Mouse (Mus musculus) bone marrow macrophage, adult 2 months (primary cell): ENCODE results near the gene Sema5a. TPM values are rescaled to one million over a fixed set of nuclear protein-coding genes. Genes with fewer than 3 reads are reported as not detected.

Source experiments
- H3K27ac ChIP-seq: 2 replicates; pipeline ENCODE4 v1.5.1; 2012; ENCODE audit warnings: low read depth, low read length; ENCODE audit not compliant: insufficient read depth
- H3K4me1 ChIP-seq: 2 replicates; pipeline ENCODE4 v1.6.1; 2012; ENCODE audit warnings: low read length; ENCODE audit not compliant: control insufficient read depth, insufficient read depth
- H3K4me3 ChIP-seq: 2 replicates; pipeline ENCODE4 v1.5.1; 2012; ENCODE audit warnings: mild to moderate bottlenecking, low read length, moderate library complexity; ENCODE audit not compliant: insufficient read depth
- CTCF ChIP-seq: IDR thresholded peaks from 2 replicates; pipeline ENCODE4 v1.5.1; 2012; ENCODE audit warnings: low read depth, mild to moderate bottlenecking, low read length, moderate library complexity
- POLR2A ChIP-seq: IDR thresholded peaks from 2 replicates; pipeline ENCODE4 v1.6.1; 2012; ENCODE audit warnings: mild to moderate bottlenecking, low read depth, low read length, borderline replicate concordance
- polyA plus RNA-seq: library from polyadenylated mRNA; stranded (reverse); fragments of >200 nt; gene quantifications from 2 replicates; pipeline ENCODE4 v1.2.4, GENCODE M21; 2012; ENCODE audit not compliant: missing spikeins, insufficient read depth, insufficient read length

Gene Sema5a
- polyA plus RNA-seq, 1 experiment, result not detected

DNA sequence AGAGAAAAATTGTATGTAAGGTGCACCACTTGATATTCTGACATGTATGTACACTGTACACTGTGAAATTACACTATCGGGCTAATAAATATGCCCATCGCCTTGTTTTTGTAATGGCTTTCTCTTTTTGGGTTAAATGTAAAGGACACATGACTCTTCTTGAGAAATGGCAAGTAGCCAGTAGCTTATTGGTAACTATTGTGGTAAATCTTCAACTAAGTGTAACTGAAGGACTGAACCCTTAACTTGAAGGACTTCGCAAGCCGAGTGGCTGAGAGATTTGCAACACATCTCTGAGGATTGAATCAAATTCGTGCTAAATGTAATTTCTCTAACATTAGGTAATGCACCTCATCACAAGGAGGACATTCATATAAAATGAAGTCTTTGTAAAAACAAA lies 349.1 kb downstream of the Sema5a start:
- Histone ChIP-seq H3K27ac (no peak overlapping the region), H3K4me1 (no peaks in the 10 kb centered on the region), H3K4me3 (no peak overlapping the region)
- TF ChIP-seq CTCF, result no peak
- TF ChIP-seq POLR2A, result no peak

DNA sequence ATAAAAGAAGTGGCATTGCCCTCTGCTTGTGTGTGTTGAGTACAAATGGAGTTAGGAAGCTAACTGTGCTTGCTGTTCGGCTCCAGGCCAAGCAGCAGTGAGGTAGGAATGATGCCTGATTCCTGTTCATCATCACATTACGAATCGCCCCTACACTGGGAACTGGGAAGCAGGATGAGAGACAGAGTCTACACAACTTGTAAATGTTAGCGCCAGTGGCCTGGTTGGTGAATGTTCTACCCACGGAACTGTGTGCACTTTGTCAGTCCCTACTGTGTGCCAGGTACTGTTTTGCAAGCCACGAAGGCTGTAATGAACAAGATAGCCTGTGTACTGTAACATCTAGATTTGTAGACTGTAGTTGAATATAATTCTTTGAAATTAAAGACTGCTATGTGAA lies 352.0 kb downstream of the Sema5a start:
- TF ChIP-seq POLR2A, result no peak
- TF ChIP-seq CTCF, result no peak
- no peaks in the 10 kb centered on the region for H3K4me1 ChIP-seq
- H3K4me3 ChIP-seq, result no peak overlapping the region
- H3K27ac ChIP-seq, result no peak overlapping the region

DNA sequence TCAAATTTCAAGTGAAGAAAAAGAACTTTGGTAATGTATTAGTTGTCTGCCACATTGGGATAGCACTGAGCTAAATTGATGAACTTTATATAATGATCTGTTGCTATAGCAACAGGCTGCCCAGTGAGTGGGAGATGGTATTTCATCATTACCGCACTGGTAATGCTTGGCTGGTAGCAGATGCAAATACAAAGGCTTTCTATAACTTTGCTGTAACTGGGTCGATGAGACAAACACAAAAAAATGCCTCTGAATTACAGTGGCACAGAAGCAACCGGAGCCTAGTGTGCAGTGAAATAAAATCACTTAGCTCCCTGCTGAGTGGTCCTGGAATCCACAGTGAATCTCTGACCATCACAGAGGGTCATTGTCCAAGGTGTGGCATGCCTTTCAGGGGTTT lies 352.6 kb downstream of the Sema5a start:
- no peak for TF ChIP-seq POLR2A
- TF ChIP-seq CTCF, result no peak
- H3K4me3 ChIP-seq, result no peak overlapping the region
- no peak overlapping the region for H3K27ac ChIP-seq
- no peaks in the 10 kb centered on the region for H3K4me1 ChIP-seq

DNA sequence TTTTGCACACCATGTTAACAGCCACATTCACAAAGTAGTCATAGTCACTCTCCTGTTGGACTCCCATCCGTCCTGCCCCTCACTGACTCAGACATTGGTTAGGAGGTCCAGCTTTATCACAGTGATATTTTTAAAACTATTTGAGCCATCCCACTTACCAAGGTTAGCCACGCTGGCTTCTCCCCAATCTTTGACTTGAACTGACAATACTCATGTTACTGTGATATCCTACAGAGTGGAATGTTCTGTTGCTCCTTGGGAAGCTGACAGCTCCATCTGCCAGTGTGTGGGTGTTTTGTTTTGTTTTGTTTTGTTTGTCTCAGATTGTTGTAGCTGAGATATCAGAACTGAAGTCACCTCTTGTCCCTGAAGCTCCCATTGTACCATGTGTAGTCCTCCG lies 362.6 kb downstream of the Sema5a start:
- Histone ChIP-seq H3K4me1 (no peaks in the 10 kb centered on the region), H3K4me3 (no peak overlapping the region), H3K27ac (no peak overlapping the region)
- TF ChIP-seq POLR2A (no peak), CTCF (no peak)

DNA sequence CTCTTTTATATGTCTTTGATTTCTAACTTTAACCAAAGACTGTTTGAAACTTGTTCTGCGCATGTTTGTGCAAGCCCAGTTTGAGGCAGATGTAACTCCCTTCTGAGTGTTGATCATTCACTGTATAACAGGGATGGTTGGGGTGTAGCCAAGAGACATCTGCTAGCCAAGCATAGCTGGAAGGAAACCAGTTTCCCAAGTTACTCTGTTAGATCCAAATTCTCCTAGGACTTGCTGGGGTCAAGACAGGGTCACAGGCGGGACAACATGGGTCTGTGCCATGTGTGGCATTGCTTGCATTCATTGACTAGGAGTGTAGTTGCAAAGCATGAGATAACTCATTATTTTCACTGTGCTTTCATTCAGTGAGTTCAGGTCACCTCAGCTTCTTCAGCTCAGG lies 366.2 kb downstream of the Sema5a start:
- no peaks in the 10 kb centered on the region for H3K4me1 ChIP-seq
- H3K27ac ChIP-seq, result no peak overlapping the region
- H3K4me3 ChIP-seq, result no peak overlapping the region
- TF ChIP-seq POLR2A, result no peak
- no peak for TF ChIP-seq CTCF

DNA sequence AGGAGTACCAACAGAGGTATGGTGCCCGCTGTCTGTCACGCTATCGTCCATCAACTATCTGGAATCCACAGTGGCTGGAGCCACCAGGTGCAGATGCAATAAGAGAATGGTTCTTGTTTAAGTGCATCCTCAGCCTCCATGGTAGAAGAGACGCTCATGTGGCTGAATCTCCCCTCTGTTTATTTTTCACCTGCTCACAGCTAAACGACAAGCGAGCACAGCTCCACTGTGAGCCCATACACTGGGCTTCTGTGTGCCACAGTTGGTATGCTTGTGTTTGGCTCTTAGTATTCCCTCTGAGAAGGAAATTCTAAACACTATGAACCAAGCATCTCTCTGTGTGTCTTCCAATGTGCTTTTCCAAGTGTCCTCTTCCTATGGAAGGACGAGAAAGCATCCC lies 366.6 kb downstream of the Sema5a start:
- Histone ChIP-seq H3K4me1 (no peaks in the 10 kb centered on the region), H3K4me3 (no peak overlapping the region), H3K27ac (no peak overlapping the region)
- no peak for TF ChIP-seq CTCF
- TF ChIP-seq POLR2A, result no peak

DNA sequence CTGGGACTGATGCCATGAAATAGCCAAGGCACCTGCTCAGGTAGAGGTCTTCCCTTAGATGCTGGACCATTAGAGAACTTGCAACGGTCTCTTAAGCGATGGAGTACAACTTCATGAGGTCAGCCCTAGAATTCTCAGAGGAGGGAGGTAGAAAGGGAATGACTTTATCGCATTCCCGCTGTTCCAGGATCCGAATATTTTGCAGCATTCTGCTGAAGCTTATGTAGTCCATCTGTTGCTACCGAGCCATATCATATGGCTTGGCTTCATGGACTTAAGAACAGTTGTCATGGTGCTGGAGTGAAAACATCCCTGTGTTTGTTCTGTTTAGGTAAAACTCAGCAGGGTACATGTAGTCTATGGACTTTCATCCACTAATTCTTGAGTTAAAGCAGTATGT lies 369.1 kb downstream of the Sema5a start:
- Histone ChIP-seq H3K4me3 (no peak overlapping the region), H3K4me1 (no peaks in the 10 kb centered on the region), H3K27ac (no peak overlapping the region)
- TF ChIP-seq CTCF (no peak), POLR2A (no peak)

DNA sequence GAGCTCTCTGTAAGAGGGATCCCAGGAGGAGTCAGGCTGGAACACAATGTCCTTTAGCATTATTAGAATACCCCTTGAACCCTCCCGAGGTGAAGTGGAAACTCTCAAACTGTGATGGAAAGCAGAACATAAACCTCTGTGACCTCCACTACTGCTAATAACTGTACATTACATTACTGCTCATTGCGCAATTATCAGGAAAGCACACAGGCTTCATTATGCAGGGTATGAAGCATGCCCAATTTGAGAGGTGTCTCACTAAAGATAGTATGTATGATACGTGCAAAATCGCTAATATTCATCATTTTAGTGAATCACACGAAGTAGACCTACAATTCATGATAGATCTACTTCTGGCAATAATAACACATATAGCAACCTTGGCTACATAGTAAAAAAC lies 371.2 kb downstream of the Sema5a start:
- Histone ChIP-seq H3K4me1 (no peaks in the 10 kb centered on the region), H3K27ac (no peak overlapping the region), H3K4me3 (no peak overlapping the region)
- TF ChIP-seq CTCF, result no peak
- no peak for TF ChIP-seq POLR2A

DNA sequence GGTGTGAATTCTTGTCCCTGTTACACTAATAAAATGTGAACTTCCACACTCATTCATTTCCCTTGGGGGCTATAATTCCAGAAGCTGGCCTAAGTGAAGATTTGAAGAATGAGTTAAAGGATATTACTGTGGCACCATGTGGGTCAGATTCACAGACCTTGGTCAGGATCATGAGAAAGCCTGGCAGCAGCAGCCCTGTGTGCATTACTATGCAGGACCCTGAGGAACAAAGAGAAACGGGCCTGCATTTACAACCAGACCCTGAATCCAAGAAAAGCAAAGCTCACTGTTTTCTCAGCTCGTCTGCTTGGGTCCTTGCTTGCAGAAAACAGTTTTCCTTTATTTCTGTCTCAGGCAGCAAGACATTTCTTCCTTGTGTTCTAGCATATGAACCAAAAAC lies 374.6 kb downstream of the Sema5a start:
- TF ChIP-seq CTCF (no peak), POLR2A (no peak)
- Histone ChIP-seq H3K4me1 (no peaks in the 10 kb centered on the region), H3K27ac (no peak overlapping the region), H3K4me3 (no peak overlapping the region)

DNA sequence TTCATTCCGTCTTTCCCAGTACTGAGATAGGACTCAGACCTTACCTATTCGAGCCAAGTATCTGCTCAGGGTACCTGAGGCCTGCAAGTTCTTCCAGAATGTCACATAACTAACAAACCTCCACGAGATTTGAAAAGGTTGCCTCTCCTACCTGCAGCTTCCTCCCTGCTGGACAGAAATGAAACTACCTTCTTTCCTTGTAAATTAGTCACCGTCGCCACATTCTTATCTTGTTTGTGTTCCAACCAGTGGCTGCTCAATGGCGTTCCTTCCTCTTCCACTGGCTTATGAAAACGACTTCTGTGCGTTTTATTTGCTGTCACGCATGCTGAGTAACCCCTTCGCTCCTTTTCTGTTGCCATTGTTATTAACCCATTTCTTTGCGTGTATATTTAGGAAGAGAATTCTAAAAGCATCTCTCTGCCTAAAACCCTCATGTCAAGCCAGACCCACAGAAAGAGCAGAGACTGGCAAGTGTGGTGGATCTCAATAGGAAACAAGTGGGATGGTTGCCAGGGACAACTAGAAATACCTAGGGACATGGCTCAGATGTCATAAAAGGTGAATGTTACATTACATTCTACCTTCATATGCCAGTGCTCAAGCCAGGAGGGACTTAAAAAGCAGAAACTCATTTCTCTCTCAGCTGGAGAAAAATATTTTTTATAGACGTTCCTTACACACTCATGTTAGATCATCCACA lies 378.6 kb downstream of the Sema5a start:
- Histone ChIP-seq H3K4me3 (no peak overlapping the region), H3K27ac (no peak overlapping the region), H3K4me1 (no peaks in the 10 kb centered on the region)
- TF ChIP-seq CTCF, result no peak
- TF ChIP-seq POLR2A, result no peak

DNA sequence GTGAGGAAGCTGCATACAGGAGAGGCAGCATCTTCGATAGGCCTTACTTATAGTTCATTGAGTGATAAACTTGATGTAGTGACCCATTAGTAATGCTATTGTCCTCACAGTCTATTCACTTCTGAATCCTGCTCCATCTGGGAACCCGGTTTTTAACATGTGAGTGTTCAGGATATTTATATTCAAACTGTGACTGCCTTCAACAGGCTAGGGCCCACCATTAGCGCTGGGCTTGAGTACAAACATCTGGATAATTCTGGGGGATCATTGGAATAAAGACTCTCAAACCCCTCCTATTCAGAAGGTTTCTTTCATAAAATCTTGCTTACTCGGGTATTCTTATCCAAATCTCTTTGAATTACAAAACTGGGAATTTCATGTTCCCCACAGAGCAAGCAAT lies 379.5 kb downstream of the Sema5a start:
- Histone ChIP-seq H3K4me3 (no peak overlapping the region), H3K4me1 (no peaks in the 10 kb centered on the region), H3K27ac (no peak overlapping the region)
- no peak for TF ChIP-seq CTCF
- TF ChIP-seq POLR2A, result no peak

DNA sequence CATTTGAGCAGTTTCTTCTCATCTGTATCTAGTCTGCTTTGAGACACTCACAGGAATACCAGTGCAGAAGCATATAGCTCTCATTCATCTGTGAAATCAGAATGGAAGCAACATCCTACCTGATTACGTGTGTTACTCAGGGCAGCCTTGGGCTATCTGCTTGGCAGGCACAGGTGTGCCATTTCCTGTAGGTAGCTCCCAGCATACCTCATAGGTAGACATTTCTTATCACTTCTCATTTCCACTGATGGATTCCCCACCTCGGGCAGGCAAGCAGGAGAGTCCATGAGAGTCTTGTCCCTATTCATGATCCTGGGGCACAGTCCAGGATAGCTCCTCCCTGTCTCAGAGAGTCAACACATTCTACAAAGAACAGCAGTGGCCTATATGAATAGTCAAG lies 381.4 kb downstream of the Sema5a start:
- TF ChIP-seq POLR2A (no peak), CTCF (no peak)
- H3K4me1 ChIP-seq, result no peaks in the 10 kb centered on the region
- H3K4me3 ChIP-seq, result no peak overlapping the region
- H3K27ac ChIP-seq, result no peak overlapping the region
